Mouse (Mus musculus) T-helper 1 cell (primary cell): ENCODE data around the gene Tnip3.

Experiments used
- in situ Hi-C: fragments of 300-600 bp; cut with MboI, MseI; formaldehyde crosslinking; loops from one replicate; pipeline ENCODE4 v1.15.1; 2025; ENCODE audit warnings: high pct_unique_total_duplicates

Tnip3 gene

GRCm38 (mm10) chr6:65584870-65585332 is 59.8 kb downstream of the Tnip3 start:
- in situ Hi-C loops, result loop anchor here (10.0 kb wide), 1 partner anchor 460 kb away; no protein-coding TSS in a partner anchor

GRCm38 (mm10) chr6:65585333-65586053 is 60.4 kb downstream of the Tnip3 start:
- in situ Hi-C loops, result loop anchor here (10.0 kb wide), 1 partner anchor 461 kb away; no protein-coding TSS in a partner anchor

GRCm38 (mm10) chr6:65588847-65589246 is 63.7 kb downstream of the Tnip3 start:
- in situ Hi-C loops, result loop anchor here (10.0 kb wide), 1 partner anchor 464 kb away; no protein-coding TSS in a partner anchor

- in situ Hi-C loops, result no loop called here
Measured at GRCm38 (mm10) chr6:65590018-65590417, 64.9 kb downstream of the Tnip3 start.

- in situ Hi-C loops, result no loop called here
Measured at GRCm38 (mm10) chr6:65594171-65594570, 69.1 kb downstream of the Tnip3 start.

GRCm38 (mm10) chr6:65595371-65595770 is 70.3 kb downstream of the Tnip3 start:
- in situ Hi-C loops, result no loop called here

GRCm38 (mm10) chr6:65597056-65597818 is 72.1 kb downstream of the Tnip3 start:
- in situ Hi-C loops, result no loop called here

GRCm38 (mm10) chr6:65598522-65598921 is 73.4 kb downstream of the Tnip3 start:
- in situ Hi-C loops, result no loop called here

- in situ Hi-C loops, result no loop called here
Measured at GRCm38 (mm10) chr6:65599865-65600739, 75.0 kb downstream of the Tnip3 start.

GRCm38 (mm10) chr6:65600887-65601286 is 75.8 kb downstream of the Tnip3 start:
- in situ Hi-C loops, result no loop called here

- in situ Hi-C loops, result no loop called here
Measured at GRCm38 (mm10) chr6:65605778-65606177, 80.7 kb downstream of the Tnip3 start.

- in situ Hi-C loops, result no loop called here
Measured at GRCm38 (mm10) chr6:65606946-65607345, 81.8 kb downstream of the Tnip3 start.

GRCm38 (mm10) chr6:65611834-65612233 is 86.7 kb downstream of the Tnip3 start:
- in situ Hi-C loops, result no loop called here

GRCm38 (mm10) chr6:65613924-65614585 is 88.9 kb downstream of the Tnip3 start:
- in situ Hi-C loops, result no loop called here

GRCm38 (mm10) chr6:65615641-65616040 is 90.5 kb downstream of the Tnip3 start:
- in situ Hi-C loops, result no loop called here

- in situ Hi-C loops, result no loop called here
Measured at GRCm38 (mm10) chr6:65621260-65621659, 96.1 kb downstream of the Tnip3 start.

- in situ Hi-C loops, result no loop called here
Measured at GRCm38 (mm10) chr6:65623016-65623715, 98.1 kb downstream of the Tnip3 start.

GRCm38 (mm10) chr6:65630578-65630977 is 105.5 kb downstream of the Tnip3 start:
- in situ Hi-C loops, result no loop called here

- in situ Hi-C loops, result no loop called here
Measured at GRCm38 (mm10) chr6:65632184-65632583, 107.1 kb downstream of the Tnip3 start.

GRCm38 (mm10) chr6:65642431-65642830 is 117.3 kb downstream of the Tnip3 start:
- in situ Hi-C loops, result no loop called here
